Mouse (Mus musculus) frontal cortex, postnatal 25 days (tissue): ENCODE measurements at regions not wholly inside any gene's neighbourhood (a gene's known extent, or its start where the extent isn't known, plus 50 kb on each side); places are given as distances from the start of the nearest gene placed in this dataset.

Experiments used
- DNase-seq, 2 experiments: peaks; one replicate each; pipeline ENCODE4 v3.0.0; 2022; ENCODE audit warnings: low spot score in 2 of 2

DNA sequence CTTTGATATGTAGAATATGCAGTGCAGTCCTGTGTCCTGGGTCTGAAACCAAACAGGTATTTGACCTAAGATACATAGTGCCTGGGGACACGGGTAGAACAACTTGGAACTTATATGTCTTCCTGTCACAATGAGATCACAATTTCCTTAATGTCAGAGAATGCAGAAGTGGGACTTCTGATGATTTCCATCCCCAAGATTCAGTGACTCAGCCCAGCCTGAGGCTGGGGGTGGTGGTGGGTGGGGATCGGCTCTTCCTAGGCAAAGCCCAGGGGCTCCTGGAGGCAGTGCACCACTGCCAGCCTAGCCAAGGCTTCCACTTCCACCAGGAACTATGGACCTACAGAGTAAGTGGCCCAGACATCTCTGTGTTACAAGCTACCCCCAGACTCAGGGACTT is 391.2 kb downstream of the H2al1j start:
- DNase-seq: no peak

DNA sequence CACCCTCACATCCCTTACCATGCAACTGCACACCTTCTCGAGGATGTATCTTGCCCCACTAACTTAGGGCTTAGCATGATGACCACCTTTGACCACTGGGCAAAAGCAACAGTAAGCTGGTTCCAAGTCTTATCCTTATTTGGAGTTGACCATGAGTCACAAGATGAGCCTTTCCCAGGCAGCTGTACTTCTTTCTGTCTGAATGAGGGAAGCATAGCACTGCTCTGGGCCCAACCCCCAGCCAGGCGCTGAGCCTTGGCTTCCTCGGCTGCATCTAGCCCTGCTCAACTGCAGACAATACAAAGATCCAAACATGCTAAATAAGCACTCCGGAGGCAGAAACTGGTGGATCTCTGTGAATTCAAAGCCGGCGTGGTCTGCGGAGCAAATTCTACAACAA is 392.9 kb downstream of the H2al1j start:
- DNase-seq: no peak

DNA sequence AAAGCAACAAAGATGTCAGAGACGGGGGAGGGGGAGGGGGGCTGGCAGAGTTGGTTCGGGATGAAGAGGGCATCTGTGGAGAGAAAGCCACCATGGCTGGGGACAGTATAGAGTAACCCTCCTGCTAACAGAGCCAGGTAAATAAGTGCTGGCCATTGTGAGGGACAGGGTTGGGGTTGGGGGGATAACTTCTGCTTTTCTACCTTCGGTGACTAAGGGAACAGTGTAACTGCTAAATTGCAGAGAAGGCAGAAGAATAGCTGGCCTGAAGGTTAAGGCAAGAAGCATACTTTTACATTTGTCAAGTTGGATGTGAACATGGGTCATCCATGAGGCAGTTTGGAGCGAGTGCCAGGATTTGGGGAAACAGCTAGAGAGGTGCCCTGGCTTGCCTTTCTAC is 395.1 kb downstream of the H2al1j start:
- no peak for DNase-seq

DNA sequence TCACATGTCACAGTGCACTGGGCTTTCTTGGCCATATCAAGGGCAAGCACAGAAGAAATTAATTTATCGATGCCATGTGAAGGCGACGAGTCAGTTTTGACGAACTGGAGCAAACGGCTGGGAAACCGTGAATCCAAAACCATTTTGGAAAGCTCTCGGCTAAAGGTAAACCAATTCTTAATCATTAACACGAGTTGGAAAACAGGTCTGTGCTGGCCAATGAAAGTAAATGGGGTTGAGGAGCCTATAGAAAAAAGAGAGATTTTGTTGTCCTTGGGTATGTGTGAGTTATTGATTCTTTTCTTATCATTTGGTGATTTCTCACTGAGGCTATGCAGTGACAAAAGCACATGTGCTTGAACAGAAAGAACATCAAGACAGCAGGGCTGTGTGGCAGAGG is 397.1 kb downstream of the H2al1j start:
- DNase-seq: no peak

DNA sequence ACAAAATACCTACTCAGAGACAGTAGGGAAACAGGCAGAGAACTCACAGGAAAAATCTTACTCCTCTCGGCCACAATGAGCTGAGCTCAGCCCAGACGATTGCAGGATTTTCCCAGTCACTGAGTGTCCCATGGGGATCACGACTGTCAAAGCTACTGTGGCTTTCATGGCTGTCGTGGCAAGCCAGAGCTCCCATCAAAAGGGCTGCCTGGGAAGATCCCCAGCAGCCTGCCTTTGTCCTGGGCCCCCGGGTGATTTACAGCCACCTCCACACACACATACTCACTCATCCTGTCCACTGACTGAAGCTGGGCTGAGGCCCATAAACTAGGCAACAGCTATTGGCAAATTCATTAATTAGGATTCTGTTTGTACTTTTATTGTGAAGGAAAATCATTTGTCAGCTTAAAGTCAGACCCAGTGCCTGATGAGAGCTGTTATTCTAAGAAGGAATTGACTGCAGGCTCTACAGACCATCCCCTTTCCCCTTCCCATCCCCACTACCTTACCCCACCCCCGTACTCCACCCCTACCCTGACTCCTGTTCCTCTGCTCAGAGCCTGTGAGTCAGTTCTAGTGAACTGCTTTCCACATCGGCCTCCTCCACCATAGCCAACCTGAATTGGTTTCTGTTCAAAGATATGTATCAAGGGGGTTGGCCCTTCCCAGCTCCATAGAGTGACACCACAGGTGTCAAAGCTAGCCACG is 399.1 kb downstream of the H2al1j start:
- no peak for DNase-seq

DNA sequence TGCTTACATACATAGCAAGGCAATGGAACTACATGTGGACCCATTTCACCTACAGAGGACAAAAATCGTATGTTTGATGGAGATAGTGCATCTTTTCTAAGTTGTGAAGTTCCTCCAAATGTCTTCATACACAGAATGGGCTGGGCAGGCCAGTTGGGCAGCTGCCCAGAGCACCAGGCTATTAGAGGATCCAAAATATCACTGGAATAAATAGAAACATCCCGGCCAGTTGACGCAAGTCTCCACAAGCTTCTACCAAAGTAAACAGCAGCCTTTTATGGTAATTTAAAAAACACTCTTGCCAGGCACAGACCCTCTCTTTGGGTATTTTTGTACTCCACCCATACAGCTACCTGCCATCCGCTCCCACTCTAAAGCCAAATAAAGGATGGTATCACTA is 400.9 kb downstream of the H2al1j start:
- DNase-seq: no peak

DNA sequence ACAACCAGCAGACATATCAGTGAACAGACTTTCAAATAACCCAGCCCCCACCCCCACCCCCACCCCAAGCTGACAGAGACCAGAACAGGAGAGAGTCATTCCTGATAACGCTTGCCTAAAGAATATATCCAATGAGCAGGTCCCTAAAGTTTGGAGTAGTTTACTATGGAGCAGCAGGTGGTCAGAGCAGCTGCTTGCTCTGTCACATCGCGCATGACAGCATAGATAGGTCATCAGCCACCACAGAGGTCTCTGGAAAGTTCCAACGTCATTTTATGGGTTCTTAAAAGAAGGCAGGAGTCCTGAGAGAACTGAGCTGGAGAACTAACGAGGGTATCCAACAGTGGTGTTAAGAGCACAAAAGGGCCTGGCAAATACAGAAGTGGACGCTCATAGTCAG is 402.4 kb downstream of the H2al1j start:
- no peak for DNase-seq

DNA sequence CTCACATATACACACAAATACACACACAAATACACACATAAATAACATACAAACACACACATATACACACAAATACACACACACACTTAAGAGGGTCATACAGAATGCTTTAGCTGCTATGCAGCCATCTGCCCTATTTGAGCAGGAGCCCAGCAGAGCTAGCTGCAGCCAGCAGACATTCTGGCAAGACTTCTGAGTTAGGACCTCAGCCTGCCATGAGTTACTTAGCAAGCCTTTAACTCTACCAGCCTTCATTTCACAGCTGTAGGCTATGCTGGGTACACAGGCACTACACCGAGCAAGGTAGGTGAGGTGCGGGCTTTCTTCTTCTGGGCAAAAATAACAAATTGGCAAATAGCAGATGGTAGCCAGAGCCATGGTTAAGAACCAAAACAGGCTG is 404.7 kb downstream of the H2al1j start:
- DNase-seq: no peak

DNA sequence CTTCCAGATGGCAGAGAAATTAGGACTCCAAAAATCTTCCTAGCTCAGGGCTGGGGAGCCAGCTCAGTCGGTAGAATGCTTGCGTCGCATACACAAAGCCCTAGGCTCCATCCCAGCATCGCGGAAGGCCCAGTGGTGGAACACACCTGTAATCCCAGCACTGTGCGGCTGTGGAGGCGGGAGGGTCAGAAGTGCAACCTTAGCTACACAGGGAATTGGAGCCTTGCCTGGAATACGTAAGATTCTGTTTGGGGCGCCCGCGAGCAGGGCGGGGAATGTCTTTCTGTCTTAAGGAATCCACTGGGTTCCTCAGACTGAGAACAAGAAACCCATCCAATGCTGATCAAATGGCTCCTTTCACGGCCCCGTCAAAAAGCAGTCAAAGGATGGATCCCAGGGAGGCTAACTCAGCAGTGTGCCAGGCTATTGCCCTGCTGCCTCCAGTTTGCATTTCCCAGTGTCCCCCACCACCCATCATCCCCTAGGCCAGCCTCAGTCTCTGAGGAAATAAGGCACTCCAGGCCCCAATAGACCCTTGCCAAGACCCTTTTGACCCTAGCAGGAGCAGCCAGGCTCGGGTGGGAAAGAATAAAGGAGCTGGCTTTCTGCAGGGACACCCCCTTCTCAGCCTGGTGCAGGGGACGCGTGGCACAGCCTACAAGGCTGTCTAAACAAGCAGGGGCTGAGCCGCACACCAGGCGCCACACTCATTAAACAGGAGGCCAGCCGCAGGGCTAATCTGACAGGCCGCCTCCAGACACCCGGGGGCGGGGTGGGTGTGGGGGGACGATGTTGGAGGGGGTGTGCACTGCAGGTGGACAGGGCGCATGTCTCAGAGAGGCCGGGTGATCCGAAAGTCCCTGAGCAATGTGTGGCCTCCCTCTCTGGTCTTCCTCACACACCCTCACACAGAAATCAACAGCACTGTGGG is 407.1 kb downstream of the H2al1j start:
- DNase-seq: no peak

DNA sequence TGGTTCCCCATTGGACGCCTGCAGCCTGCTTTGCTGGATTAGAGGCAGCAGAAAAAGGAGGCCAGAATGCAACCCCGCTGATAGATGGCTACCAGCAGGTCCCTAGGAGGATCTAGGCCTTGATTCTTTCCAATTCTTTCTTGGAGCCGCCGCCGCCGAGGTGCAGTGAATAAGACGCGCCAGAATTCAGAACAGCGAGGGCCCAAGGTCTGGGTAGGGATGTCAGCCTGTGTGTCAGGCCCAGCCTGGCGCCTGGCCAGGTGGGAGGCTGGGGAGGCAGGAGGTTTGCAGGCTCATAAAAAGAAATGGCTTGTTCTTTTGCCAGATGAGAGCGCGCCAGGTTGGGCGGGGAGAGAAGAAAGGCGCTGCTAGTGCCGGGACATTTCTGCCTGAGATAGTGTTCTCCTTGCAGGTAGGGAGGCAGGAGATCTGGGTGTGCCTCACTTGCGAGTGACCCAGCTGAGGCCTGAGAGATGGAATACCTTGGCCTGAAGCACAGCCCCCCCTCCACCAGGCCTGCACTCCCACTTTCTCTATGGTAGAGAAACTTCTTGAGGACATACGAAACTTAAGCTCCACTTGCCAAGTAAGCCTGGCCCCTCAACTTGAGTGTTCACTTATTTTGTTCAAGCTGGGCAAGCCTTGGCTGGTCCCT is 408.0 kb downstream of the H2al1j start:
- DNase-seq: no peak

DNA sequence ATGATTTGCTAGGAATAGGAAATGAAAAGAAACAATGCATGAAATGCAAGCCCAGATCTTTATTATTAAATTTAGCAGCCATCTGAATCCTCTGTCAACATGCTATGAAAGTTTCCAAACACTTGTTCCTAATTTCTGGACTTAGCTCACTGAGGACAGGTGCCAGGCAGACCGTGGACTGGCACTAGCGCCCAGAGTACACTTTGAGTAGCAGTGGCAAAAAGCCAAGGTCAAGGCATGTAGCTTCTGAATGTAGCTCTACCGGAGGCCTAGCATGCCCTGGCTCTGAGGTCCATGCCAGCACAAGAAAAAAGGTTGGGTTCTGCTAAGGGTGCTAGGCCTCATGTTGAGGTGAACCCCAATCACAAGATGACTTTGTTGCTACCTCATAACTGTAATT is 408.9 kb downstream of the H2al1j start:
- no peak for DNase-seq

DNA sequence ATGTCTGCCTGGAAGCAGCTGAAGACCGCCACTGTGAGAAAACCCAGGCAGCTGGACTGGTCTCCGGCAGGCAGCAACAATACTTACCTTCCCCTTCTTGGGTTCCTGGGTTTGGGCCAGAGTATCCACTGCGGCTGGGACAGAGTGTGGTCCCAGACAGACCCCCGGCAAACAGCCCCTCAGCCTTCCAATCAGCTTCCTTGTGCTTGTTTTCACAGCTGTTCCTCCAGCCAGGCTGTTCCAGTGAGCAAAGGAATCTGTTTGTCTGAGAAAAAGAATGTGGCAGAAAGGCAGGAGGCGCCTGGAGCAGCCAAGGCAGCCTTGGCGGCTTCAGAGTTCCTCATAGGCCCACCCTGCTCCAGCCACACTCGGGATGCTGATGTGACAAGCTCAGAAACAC is 411.9 kb downstream of the H2al1j start:
- DNase-seq: no peak

DNA sequence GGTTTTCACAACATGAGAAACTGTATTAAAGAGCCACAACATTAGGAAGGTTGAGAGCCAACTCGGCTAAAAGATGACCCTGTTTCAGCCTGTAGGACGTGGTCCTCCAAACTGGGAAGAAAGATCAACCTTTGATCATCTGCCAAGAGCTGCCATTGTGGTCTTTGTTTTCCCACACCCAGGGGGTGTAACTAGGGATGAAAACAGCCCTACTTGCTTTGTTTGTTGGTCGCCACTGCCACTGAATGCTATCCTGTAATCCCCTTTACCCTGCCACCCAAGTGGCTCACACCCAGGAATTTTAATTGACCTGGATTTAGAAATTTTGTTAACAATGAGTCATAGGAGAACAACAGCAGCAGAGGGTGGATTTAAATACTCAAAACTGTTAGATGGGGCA is 414.2 kb downstream of the Bcor start:
- no peak for DNase-seq

DNA sequence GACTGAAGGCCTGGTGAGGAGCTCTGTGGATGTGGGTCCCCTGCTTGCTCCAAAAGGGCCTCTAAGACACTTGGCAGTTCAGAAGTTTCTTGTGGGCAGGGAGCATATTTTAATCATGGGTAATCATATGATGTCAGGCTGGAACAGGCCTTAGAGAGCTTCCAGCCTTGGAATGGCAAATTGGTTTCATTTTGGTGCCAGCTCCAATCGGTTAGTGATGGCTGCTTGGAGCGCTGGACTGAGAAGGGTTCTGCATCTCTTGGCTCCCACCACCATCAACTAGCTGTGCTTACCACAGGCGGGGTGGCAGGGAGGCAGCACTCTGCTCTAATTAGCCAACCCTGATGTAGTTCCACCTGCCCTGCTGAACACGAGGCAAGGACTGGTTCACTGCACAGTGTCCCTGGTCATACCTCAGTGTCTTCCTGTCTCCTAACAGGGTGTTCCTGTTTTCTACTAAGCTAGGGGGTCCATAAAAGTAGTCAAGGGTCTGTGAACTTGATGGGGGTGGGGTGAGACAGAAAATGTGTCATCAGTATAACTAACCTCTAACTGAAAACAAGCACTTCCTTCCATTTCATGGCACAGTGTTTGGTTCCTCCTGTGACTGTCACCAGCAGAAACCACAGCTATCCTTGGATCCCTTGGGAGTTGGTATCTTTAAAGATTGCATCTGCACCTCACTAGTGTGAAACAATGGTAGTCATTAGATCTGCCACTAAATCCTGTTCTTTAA is 412.6 kb downstream of the Bcor start:
- DNase-seq: no peak

DNA sequence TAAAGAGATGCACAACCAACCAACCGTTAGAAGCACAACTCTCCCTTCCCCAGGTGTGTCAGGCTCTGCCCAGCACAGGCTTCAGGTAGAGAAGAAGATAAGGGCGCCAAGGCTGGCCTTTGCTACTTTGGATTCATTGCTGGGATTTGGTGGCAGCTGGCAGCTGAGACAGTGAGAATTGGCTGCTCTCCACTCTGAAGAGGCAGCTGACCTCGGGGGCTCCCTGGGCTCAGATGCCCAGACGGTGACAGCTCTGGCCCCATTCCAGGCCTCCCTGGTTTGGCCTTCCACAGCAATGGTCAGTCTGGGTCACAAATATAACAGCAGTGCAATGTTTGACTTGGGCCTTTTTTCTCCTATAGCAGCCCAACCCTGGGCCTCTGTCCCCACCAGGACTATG is 411.9 kb downstream of the Bcor start:
- no peak for DNase-seq

DNA sequence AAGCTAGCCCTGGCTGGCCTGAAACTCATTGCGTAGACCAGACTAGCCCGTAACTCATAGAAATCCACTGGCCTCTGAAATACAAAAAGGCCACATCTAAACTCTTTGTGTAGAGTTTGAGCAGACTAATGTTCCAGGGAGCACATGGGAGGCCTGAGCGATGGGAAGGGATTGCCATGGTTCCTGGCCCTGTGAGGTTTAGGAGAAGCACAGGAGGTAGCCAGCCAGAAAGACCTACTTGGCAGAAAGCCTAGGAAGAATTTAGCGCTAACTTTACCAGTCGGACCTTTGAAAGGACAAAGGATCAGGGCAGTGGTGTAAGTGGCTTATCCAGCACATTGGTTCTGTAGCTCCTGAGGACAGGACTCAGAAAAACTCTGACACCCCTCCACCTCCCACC is 407.6 kb downstream of the Bcor start:
- no peak for DNase-seq

DNA sequence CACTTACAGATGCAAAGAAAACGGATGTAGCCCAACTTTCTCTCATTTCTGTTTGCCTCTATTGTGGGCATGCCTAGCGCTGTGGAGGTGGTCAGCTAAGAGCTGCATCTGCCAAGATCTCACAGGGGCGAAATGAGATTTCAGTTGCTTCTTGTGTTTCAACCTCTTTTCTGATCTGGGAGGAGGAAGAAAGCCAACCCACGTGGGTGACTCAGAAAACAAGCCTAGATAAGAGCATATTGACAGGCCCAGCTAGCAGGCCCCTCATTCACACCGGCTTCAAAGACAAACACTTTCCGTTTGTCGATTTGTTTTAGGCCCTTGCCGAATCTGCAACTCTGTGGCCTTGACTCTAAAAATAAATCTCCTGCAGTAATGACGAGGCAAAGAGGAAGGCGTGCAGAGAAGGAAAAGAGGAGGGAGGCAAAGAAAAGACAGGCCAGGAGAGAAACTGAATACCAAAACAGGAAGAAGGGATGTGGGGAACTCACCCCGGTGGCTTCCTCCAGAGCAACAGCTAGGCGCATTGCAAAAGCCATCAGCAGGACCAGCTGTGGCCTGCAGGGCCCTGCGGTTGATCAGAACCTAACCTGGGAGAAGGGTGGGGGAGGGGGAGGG is 407.1 kb downstream of the Bcor start:
- DNase-seq: peak in 1 of 2 experiments; percentile 17

DNA sequence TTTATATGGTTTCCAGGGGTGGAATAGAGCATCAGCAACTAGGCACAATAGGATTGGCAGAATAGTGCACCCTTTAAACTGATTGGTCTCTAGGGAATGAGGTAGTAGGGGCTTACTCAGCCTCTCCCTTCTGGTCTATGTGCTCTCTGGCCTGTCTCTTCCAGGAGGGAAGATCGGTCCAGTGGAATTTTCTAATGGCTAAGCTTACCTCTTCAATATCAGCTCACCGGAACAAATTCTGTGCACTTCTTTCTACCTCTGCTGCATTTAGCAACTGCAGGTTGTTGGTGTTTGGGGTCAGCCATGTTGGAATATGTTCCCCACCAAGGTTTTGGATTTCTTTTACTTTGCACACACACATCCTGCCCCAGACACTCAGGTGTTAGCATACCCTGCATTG is 405.1 kb downstream of the Bcor start:
- no peak for DNase-seq

DNA sequence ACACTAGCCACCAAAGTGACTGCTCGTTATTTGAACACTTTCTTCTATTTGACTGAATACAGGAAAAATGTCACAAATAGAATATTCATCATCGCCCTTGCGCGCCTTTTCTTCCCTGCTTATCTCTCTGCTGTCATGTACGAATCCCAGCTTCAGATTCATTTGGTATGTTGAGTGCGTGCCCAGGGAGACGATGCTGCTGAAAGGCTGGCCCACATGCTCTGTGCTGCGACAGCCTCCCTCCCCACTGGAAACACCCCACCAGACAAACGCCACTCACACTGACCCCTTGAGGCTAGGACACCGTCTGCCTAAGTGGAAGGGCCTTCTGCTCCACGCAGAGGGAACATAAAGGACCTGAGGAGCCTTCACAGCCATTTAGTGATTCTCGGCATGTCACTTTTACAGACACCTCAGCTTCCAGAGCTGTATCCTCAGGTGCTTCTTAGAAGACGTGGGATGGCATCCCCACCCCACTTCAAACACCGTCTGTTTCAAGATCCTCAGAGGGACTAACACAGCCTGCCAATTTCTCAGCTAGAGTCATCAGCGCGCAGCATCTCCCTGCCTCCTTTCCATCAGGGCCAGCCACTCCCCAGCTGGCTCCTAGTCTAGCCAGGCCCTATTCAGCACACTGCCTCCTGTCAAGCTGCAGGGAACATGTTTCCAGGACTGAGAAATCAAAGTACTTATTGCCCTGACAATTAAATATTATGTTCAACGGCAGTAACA is 396.6 kb downstream of the Bcor start:
- no peak for DNase-seq

DNA sequence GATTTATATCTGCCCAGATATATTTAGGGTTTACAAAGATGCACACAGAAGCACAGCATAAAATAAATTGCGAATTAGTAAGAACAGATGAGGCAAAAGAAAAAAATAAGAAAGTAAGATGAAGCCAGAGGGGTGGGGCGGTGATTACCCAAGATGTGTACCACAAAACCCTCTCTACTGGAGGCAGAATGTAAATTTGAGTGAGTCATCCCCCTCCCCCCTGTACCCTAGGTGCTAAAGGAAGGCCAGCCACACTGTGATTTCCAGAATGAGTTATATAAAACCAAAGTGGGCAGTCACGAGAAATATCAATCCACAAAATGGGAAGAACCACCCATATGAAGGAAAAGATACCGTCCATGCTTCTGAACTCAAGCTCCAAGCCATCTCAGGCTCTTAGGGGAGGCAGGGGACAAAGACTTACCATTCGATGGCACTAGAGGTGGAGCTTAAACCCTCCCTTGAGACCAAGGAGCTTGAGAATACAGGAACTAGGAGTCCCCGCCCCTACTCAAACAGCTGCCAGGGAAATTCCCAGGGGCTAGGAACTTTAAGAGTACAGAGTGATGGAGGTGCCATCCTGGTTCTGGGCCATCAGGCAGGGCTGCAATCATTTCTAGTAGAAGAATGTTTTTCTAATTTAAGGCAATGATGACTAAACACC is 383.8 kb downstream of the Bcor start:
- no peak for DNase-seq
